In genomic region chr12:54272226-54272625, GRCm38 (mm10) we compare ENCODE assay signal across 13 mouse cellular contexts.
DNase-seq lines count a peak whose midpoint lies in the region; ATAC-seq and TF ChIP-seq lines count a peak whose summit lies in the region.
"Had no signal": no experiment of that assay in that cellular context is flagged by ENCODE, and none has a peak within 500 bp of the region (broad histone marks: within the 10 kb centered on the region; RNA-seq: fewer than 3 reads in every experiment).

No protein-coding gene starts in this region.

- no peak overlapping the region for H3K9ac ChIP-seq in heart, postnatal 0 days (replicated peaks; ENCODE audit: low read depth, low read length)
- H3K9ac ChIP-seq: hindbrain, embryonic 14.5 days; liver, embryonic 15.5 days had no signal

- H3K27ac ChIP-seq in heart, postnatal 0 days (ENCODE audit: low read depth): peak overlapping the region; percentile 56; the same call in 1 of the 2 replicates
- no peak overlapping the region for H3K27ac ChIP-seq in hindbrain, embryonic 10.5 days
- H3K27ac ChIP-seq: hindbrain, embryonic 14.5 days; limb, embryonic 10.5 days; liver, embryonic 15.5 days had no signal

- H3K36me3 ChIP-seq in heart, postnatal 0 days (replicated peaks; ENCODE audit: control insufficient read depth, insufficient read depth, low read length): no peaks in the 10 kb centered on the region
- H3K36me3 ChIP-seq in hindbrain, embryonic 10.5 days: no peaks in the 10 kb centered on the region
- H3K36me3 ChIP-seq: limb, embryonic 10.5 days; liver, embryonic 15.5 days had no signal

- 32% methylated on average over 2 of the region's 2 CpGs for WGBS in heart, postnatal 0 days
- WGBS in hindbrain, embryonic 10.5 days: 86% methylated on average over 2 of the region's 2 CpGs

- H3K4me1 ChIP-seq in heart, postnatal 0 days (ENCODE audit: control insufficient read depth, insufficient read depth): 0 out of 2 replicates have a peak, but pooled peaks cover 4% of the 10 kb centered on the region
- no peaks in the 10 kb centered on the region for H3K4me1 ChIP-seq in hindbrain, embryonic 10.5 days (replicated peaks)
- H3K4me1 ChIP-seq: limb, embryonic 10.5 days; liver, embryonic 15.5 days had no signal

- ATAC-seq in heart, postnatal 0 days (ENCODE audit: insufficient read depth, low read depth): peak; percentile 81
- ATAC-seq: intestine, postnatal 0 days had no signal

- TF ChIP-seq CTCF in heart, postnatal 0 days (IDR thresholded peaks at IDR 0.05; ENCODE audit: low read depth): no peak

- H3K27me3 ChIP-seq in heart, postnatal 0 days (ENCODE audit: control insufficient read depth, insufficient read depth, low read length): no peaks in the 10 kb centered on the region
- no peaks in the 10 kb centered on the region for H3K27me3 ChIP-seq in hindbrain, embryonic 10.5 days (ENCODE audit: insufficient read depth, poor library complexity, severe bottlenecking)
- H3K27me3 ChIP-seq: liver, embryonic 15.5 days had no signal

- H3K9me3 ChIP-seq in heart, postnatal 0 days (replicated peaks; ENCODE audit: control insufficient read depth, low read length): no peaks in the 10 kb centered on the region
- H3K9me3 ChIP-seq in hindbrain, embryonic 10.5 days: no peaks in the 10 kb centered on the region
- H3K9me3 ChIP-seq: limb, embryonic 10.5 days; liver, embryonic 15.5 days had no signal

- DNase-seq in adrenal gland, adult (ENCODE audit: inconsistent age in 2 of 2, low spot score in 1 of 2): peak; percentile 8 to 35
- DNase-seq in adrenal gland, adult 8-10 months: no peak
- peak; percentile 51 for DNase-seq in heart, postnatal 0 days (ENCODE audit: low spot score)
- no peak for DNase-seq in heart, adult 11 months
- DNase-seq in adrenal gland, postnatal 25 days: peak; percentile 32
- DNase-seq in cerebellum, postnatal 25 days: peak; percentile 53 to 73
- DNase-seq in layer of hippocampus, adult 18-20 months (ENCODE audit: low spot score in 2 of 2): no peak
- DNase-seq in hindbrain, embryonic 10.5 days (ENCODE audit: low spot score): no peak
- DNase-seq: lung, postnatal 14 days had no signal

- no peak overlapping the region for H3K4me3 ChIP-seq in heart, postnatal 0 days (ENCODE audit: low read depth, low read length)
- H3K4me3 ChIP-seq in hindbrain, embryonic 10.5 days: no peak overlapping the region
- H3K4me3 ChIP-seq: limb, embryonic 10.5 days; liver, embryonic 15.5 days had no signal

- TF ChIP-seq EP300 in heart, postnatal 0 days (IDR thresholded peaks at IDR 0.05; ENCODE audit: low read depth): no peak

- H3K4me2 ChIP-seq in heart, postnatal 0 days (ENCODE audit: low read depth, low read length): no peak overlapping the region
- H3K4me2 ChIP-seq: hindbrain, embryonic 14.5 days; liver, embryonic 15.5 days had no signal

Comparison
In these comparisons a context has a peak if more than half of its experiments do, and no peak if none do; other contexts are left out.
1. DNase-seq: peak in adrenal gland, adult (2 of 2), heart, postnatal 0 days (single experiment), adrenal gland, postnatal 25 days (single experiment) and cerebellum, postnatal 25 days (2 of 2); none in adrenal gland, adult 8-10 months (single experiment), heart, adult 11 months (single experiment), layer of hippocampus, adult 18-20 months (0 of 2) and hindbrain, embryonic 10.5 days (single experiment).